ENCODE assay signal across 8 mouse cellular contexts in genomic region chr9:42264145-42264544, GRCm38 (mm10). TPM values are rescaled to one million over a fixed set of nuclear protein-coding genes. Genes with fewer than 3 reads are reported as not detected.
DNase-seq lines count a peak whose midpoint lies in the region; ATAC-seq and TF ChIP-seq lines count a peak whose summit lies in the region.

Gene Sc5d, minus strand, starts transcription at chr9:42264256.

- H3K4me2 ChIP-seq in lung, postnatal 0 days (replicated peaks; ENCODE audit: low read depth, low read length), result peak within 1 kb of the TSS; percentile 94

- H3K9me3 ChIP-seq in hindbrain, embryonic 10.5 days, result no peaks in the 10 kb centered on the region
- H3K9me3 ChIP-seq in lung, postnatal 0 days (ENCODE audit: low read length), result no peaks in the 10 kb centered on the region

- H3K4me1 ChIP-seq in hindbrain, embryonic 10.5 days (replicated peaks), result peaks cover 29% of the 10 kb centered on the region
- H3K4me1 ChIP-seq in lung, postnatal 0 days (ENCODE audit: insufficient read depth, low read depth, low read length), result no peaks in the 10 kb centered on the region; the same call in 1 of the 2 replicates

- peak within 1 kb of the TSS; percentile 95 for H3K27ac ChIP-seq in hindbrain, embryonic 10.5 days
- peak within 1 kb of the TSS; percentile 60; the same call in 1 of the 2 replicates for H3K27ac ChIP-seq in lung, postnatal 0 days (ENCODE audit: low read length)

- peak within 1 kb of the TSS; percentile 56 for H3K9ac ChIP-seq in lung, postnatal 0 days (replicated peaks; ENCODE audit: low read depth)

- no peak for TF ChIP-seq EP300 in lung, postnatal 0 days (IDR thresholded peaks at IDR 0.05)

- no peak for TF ChIP-seq CTCF in lung, postnatal 0 days (IDR thresholded peaks at IDR 0.05)

- H3K27me3 ChIP-seq in hindbrain, embryonic 10.5 days (ENCODE audit: insufficient read depth, poor library complexity, severe bottlenecking), result no peaks in the 10 kb centered on the region
- H3K27me3 ChIP-seq in lung, postnatal 0 days (replicated peaks; ENCODE audit: insufficient read depth, low read length), result no peaks in the 10 kb centered on the region

- under 1% methylated on average over 49 of the region's 49 CpGs for WGBS in hindbrain, embryonic 10.5 days
- WGBS in lung, postnatal 0 days, result under 1% methylated on average over 42 of the region's 49 CpGs

- DNase-seq in MEL-GATA-1-ER (ENCODE audit: extremely low read depth, low read depth), result peak; percentile 80
- peak; percentile 96 for DNase-seq in cerebellum, adult 8-10 months
- peak; percentile 92 for DNase-seq in hindbrain, embryonic 10.5 days (ENCODE audit: low spot score)
- peak; percentile 96 for DNase-seq in layer of hippocampus, adult 9-11 months
- DNase-seq in lung, postnatal 0 days (ENCODE audit: low spot score), result peak; percentile 97
- DNase-seq in ovary, postnatal 14 days (ENCODE audit: low spot score), result peak; percentile 89
- peak; percentile 93 for DNase-seq in thymus, postnatal 14 days

- H3K36me3 ChIP-seq in hindbrain, embryonic 10.5 days, result peaks cover 33% of the 10 kb centered on the region
- no peaks in the 10 kb centered on the region for H3K36me3 ChIP-seq in lung, postnatal 0 days (ENCODE audit: insufficient read depth, low read length)

- H3K4me3 ChIP-seq in hindbrain, embryonic 10.5 days, result peak within 1 kb of the TSS; percentile 95
- peak within 1 kb of the TSS; percentile 71 for H3K4me3 ChIP-seq in lung, postnatal 0 days (ENCODE audit: low read depth, low read length)

- ATAC-seq in frontal cortex, adult (ENCODE audit: low TSS enrichment), result peak; percentile 97
- ATAC-seq in lung, postnatal 0 days, result peak; percentile 100

RNA-seq across cellular contexts. Expression of gene Sc5d, which starts in this region (rescaled TPM):
- polyA plus RNA-seq in hindbrain, embryonic 10.5 days (2016; fragmentation: Nextera tagmentation; extraction: Ambion mirVana), result 63.5 and 64.9 TPM in 2 replicates
- 40.8 and 41.0 TPM in 2 replicates for polyA plus RNA-seq in lung, postnatal 0 days (2015; fragmentation: Nextera tagmentation; extraction: Ambion mirVana)

Comparison
In these comparisons a context has a peak if more than half of its experiments do, and no peak if none do; other contexts are left out.
1. Peak in every context shown above with its lines: DNase-seq, ATAC-seq, H3K4me3 ChIP-seq and H3K27ac ChIP-seq.